Mouse (Mus musculus): ENCODE results near the gene Syt8. TPM values are rescaled to one million over a fixed set of nuclear protein-coding genes. Genes with fewer than 3 reads are reported as not detected.

The Syt8 gene
- polyA plus RNA-seq, 1 experiment from 2014 or later = not detected

DNA sequence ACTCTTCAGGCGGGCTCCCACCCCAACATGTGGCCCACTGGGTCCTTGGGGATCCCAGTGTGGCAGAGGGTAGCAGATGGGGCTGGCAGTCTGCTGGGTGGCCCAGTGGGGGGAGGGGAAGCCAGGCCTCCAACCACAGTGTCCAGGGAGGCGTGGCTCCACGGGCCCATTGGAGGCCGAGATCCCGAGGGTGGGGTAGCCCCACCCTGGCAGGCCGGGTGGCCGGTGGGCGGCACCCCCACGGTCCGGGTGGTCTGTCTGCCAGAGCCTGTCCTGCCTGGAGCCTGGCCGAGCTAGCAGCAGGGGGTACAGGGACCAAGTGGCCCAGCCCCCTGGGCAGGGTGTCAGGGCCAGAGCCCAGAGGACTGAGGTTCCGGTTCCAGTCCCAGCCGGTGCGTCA lies 40.1 kb downstream of the Syt8 start:
- Histone ChIP-seq H3K27ac (replicated peaks; ENCODE audit: low read depth, low read length) (no peak overlapping the region), H3K4me2 (ENCODE audit: low read depth, low read length) (no peak overlapping the region), H3K4me3 (ENCODE audit: low read depth, low read length) (no peak overlapping the region), H3K9ac (replicated peaks; ENCODE audit: low read length) (no peak overlapping the region), H3K27me3 (ENCODE audit: control insufficient read depth, insufficient read depth, low read length) (no peaks in the 10 kb centered on the region; the same call in 1 of the 2 replicates), H3K36me3 (replicated peaks; ENCODE audit: control insufficient read depth, insufficient read depth, low read depth, low read length) (no peaks in the 10 kb centered on the region), H3K4me1 (ENCODE audit: control insufficient read depth, insufficient read depth, low read length) (peaks cover 12% of the 10 kb centered on the region), H3K9me3 (replicated peaks; ENCODE audit: control insufficient read depth, low read length) (no peaks in the 10 kb centered on the region)
- DNase-seq (ENCODE audit: low spot score) (no peak), ATAC-seq (replicated peaks; ENCODE audit: insufficient number of reproducible peaks, low FRiP score, low TSS enrichment, low read depth) (no peak)
- 77% methylated on average over 14 of the region's 14 CpGs for WGBS

DNA sequence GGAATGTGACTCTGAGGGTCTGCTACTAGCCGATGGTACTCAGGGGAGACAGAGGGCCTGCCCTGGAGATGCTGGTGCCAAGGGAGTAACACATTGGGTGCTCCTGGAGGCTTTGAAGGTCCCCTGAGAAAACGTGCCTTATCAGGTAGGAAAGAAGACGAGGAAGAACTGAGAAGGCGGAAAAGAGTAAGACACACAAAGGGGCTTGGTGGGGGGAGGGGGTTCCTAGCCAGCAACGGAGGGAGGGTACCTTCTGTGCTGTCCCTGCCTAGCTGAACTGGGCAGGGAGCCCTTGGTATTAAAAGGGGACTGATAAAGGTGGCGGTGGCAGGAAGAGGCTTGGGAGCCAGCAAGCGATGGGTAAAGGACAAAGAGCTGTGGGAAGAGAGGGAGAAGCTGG lies 41.0 kb downstream of the Syt8 start:
- no peak for DNase-seq (ENCODE audit: low spot score)
- WGBS = 72% methylated on average over 7 of the region's 7 CpGs
- H3K4me3 ChIP-seq (ENCODE audit: low read depth, low read length) = no peak overlapping the region
- H3K4me1 ChIP-seq (ENCODE audit: control insufficient read depth, insufficient read depth, low read length) = peaks cover 9% of the 10 kb centered on the region
- no peak overlapping the region for H3K27ac ChIP-seq (replicated peaks; ENCODE audit: low read depth, low read length)
- no peak for ATAC-seq (replicated peaks; ENCODE audit: insufficient number of reproducible peaks, low FRiP score, low TSS enrichment, low read depth)
- H3K9me3 ChIP-seq (replicated peaks; ENCODE audit: control insufficient read depth, low read length) = no peaks in the 10 kb centered on the region
- H3K36me3 ChIP-seq (replicated peaks; ENCODE audit: control insufficient read depth, insufficient read depth, low read depth, low read length) = no peaks in the 10 kb centered on the region
- no peaks in the 10 kb centered on the region; the same call in 1 of the 2 replicates for H3K27me3 ChIP-seq (ENCODE audit: control insufficient read depth, insufficient read depth, low read length)
- no peak overlapping the region for H3K9ac ChIP-seq (replicated peaks; ENCODE audit: low read length)
- no peak overlapping the region for H3K4me2 ChIP-seq (ENCODE audit: low read depth, low read length)

- DNase-seq (ENCODE audit: low spot score) (no peak), ATAC-seq (replicated peaks; ENCODE audit: insufficient number of reproducible peaks, low FRiP score, low TSS enrichment, low read depth) (no peak)
- Histone ChIP-seq H3K4me3 (ENCODE audit: low read depth, low read length) (no peak overlapping the region), H3K4me2 (ENCODE audit: low read depth, low read length) (no peak overlapping the region), H3K4me1 (ENCODE audit: control insufficient read depth, insufficient read depth, low read length) (peaks cover 15% of the 10 kb centered on the region), H3K27me3 (ENCODE audit: control insufficient read depth, insufficient read depth, low read length) (no peaks in the 10 kb centered on the region; the same call in 1 of the 2 replicates), H3K27ac (replicated peaks; ENCODE audit: low read depth, low read length) (no peak overlapping the region), H3K36me3 (replicated peaks; ENCODE audit: control insufficient read depth, insufficient read depth, low read depth, low read length) (no peaks in the 10 kb centered on the region), H3K9me3 (replicated peaks; ENCODE audit: control insufficient read depth, low read length) (no peaks in the 10 kb centered on the region), H3K9ac (replicated peaks; ENCODE audit: low read length) (no peak overlapping the region; the same call in 1 of the 2 replicates)
- WGBS = 90% methylated on average over 5 of the region's 5 CpGs
Measured at GRCm38 (mm10) chr7:142476271-142476670, 41.6 kb downstream of the Syt8 start.

GRCm38 (mm10) chr7:142476795-142477452 lies 42.3 kb downstream of the Syt8 start:
- H3K27ac ChIP-seq (replicated peaks; ENCODE audit: low read depth, low read length) = no peak overlapping the region
- peaks cover 15% of the 10 kb centered on the region for H3K4me1 ChIP-seq (ENCODE audit: control insufficient read depth, insufficient read depth, low read length)
- H3K27me3 ChIP-seq (ENCODE audit: control insufficient read depth, insufficient read depth, low read length) = no peaks in the 10 kb centered on the region; the same call in 1 of the 2 replicates
- H3K4me3 ChIP-seq (ENCODE audit: low read depth, low read length) = no peak overlapping the region
- no peak for ATAC-seq (replicated peaks; ENCODE audit: insufficient number of reproducible peaks, low FRiP score, low TSS enrichment, low read depth)
- WGBS = 87% methylated on average over 13 of the region's 13 CpGs
- no peak overlapping the region for H3K4me2 ChIP-seq (ENCODE audit: low read depth, low read length)
- H3K9me3 ChIP-seq (replicated peaks; ENCODE audit: control insufficient read depth, low read length) = no peaks in the 10 kb centered on the region
- no peaks in the 10 kb centered on the region for H3K36me3 ChIP-seq (replicated peaks; ENCODE audit: control insufficient read depth, insufficient read depth, low read depth, low read length)
- no peak overlapping the region for H3K9ac ChIP-seq (replicated peaks; ENCODE audit: low read length)
- DNase-seq (ENCODE audit: low spot score) = no peak

DNA sequence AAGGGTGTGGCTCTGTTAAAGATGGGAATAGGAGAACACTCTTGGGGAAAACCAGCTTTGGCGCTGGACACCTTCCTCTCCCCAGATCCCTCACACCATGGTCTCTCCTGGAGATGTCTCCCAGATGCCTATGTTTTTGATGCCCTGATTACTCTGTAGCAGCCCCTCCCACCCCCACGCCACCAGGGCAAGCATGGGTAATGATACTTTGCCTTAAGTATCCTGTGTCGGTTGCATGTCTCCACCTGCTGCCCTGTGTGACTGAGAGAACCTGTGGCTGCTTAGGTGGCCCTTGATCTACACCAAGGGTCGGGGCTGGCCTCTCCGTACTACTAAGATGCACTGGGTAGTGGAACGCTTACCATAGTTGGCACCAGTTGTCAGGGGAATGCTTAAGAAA lies 43.4 kb downstream of the Syt8 start:
- no peak for DNase-seq (ENCODE audit: low spot score)
- H3K27ac ChIP-seq (replicated peaks; ENCODE audit: low read depth, low read length) = no peak overlapping the region

DNA sequence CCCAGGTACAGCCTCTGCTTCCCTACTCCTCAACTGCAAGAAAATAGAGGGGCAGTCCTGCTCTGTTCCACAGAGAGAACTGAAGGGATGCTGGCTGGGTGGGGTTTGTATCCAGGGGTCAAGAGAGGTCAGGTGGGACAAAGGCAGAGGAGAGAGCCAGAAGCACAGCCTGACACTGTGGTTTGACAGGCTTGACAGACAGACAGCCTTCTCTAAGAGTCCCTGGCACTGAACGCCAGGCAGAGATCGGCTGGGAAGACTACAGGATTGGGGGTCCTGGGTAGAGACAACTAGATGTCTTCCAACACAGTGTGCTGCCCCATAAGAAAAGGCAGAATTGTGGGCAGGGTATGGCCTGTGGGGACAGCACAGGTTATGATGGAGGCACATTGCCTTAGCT lies 43.9 kb downstream of the Syt8 start:
- Histone ChIP-seq H3K4me3 (ENCODE audit: low read depth, low read length) (no peak overlapping the region), H3K4me2 (ENCODE audit: low read depth, low read length) (no peak overlapping the region), H3K9me3 (replicated peaks; ENCODE audit: control insufficient read depth, low read length) (no peaks in the 10 kb centered on the region), H3K9ac (replicated peaks; ENCODE audit: low read length) (no peak overlapping the region), H3K4me1 (ENCODE audit: control insufficient read depth, insufficient read depth, low read length) (peaks cover 23% of the 10 kb centered on the region), H3K27me3 (ENCODE audit: control insufficient read depth, insufficient read depth, low read length) (no peaks in the 10 kb centered on the region; the same call in 1 of the 2 replicates), H3K27ac (replicated peaks; ENCODE audit: low read depth, low read length) (no peak overlapping the region), H3K36me3 (replicated peaks; ENCODE audit: control insufficient read depth, insufficient read depth, low read depth, low read length) (no peaks in the 10 kb centered on the region)
- ATAC-seq (replicated peaks; ENCODE audit: insufficient number of reproducible peaks, low FRiP score, low TSS enrichment, low read depth) (no peak), DNase-seq (ENCODE audit: low spot score) (no peak)
- 43% methylated on average over 2 of the region's 2 CpGs for WGBS

More for the DNA sequence above, 43.4 kb downstream of the Syt8 start:
- ATAC-seq (replicated peaks; ENCODE audit: insufficient number of reproducible peaks, low FRiP score, low TSS enrichment, low read depth) = no peak
- Histone ChIP-seq H3K4me2 (ENCODE audit: low read depth, low read length) (no peak overlapping the region), H3K9me3 (replicated peaks; ENCODE audit: control insufficient read depth, low read length) (no peaks in the 10 kb centered on the region), H3K36me3 (replicated peaks; ENCODE audit: control insufficient read depth, insufficient read depth, low read depth, low read length) (no peaks in the 10 kb centered on the region), H3K27me3 (ENCODE audit: control insufficient read depth, insufficient read depth, low read length) (no peaks in the 10 kb centered on the region; the same call in 1 of the 2 replicates), H3K9ac (replicated peaks; ENCODE audit: low read length) (no peak overlapping the region), H3K4me1 (ENCODE audit: control insufficient read depth, insufficient read depth, low read length) (peaks cover 22% of the 10 kb centered on the region), H3K4me3 (ENCODE audit: low read depth, low read length) (no peak overlapping the region)
- WGBS = 86% methylated on average over 6 of the region's 6 CpGs

GRCm38 (mm10) chr7:142479307-142479706 lies 44.7 kb downstream of the Syt8 start:
- Histone ChIP-seq H3K36me3 (replicated peaks; ENCODE audit: control insufficient read depth, insufficient read depth, low read depth, low read length) (no peaks in the 10 kb centered on the region), H3K4me3 (ENCODE audit: low read depth, low read length) (no peak overlapping the region), H3K27me3 (ENCODE audit: control insufficient read depth, insufficient read depth, low read length) (no peaks in the 10 kb centered on the region; the same call in 1 of the 2 replicates), H3K4me1 (ENCODE audit: control insufficient read depth, insufficient read depth, low read length) (peaks cover 23% of the 10 kb centered on the region), H3K27ac (replicated peaks; ENCODE audit: low read depth, low read length) (no peak overlapping the region), H3K9ac (replicated peaks; ENCODE audit: low read length) (no peak overlapping the region), H3K9me3 (replicated peaks; ENCODE audit: control insufficient read depth, low read length) (no peaks in the 10 kb centered on the region), H3K4me2 (ENCODE audit: low read depth, low read length) (no peak overlapping the region)
- ATAC-seq (replicated peaks; ENCODE audit: insufficient number of reproducible peaks, low FRiP score, low TSS enrichment, low read depth) = no peak
- no peak for DNase-seq (ENCODE audit: low spot score)

GRCm38 (mm10) chr7:142479886-142480285 lies 45.2 kb downstream of the Syt8 start:
- H3K27me3 ChIP-seq (ENCODE audit: control insufficient read depth, insufficient read depth, low read length) = no peaks in the 10 kb centered on the region; the same call in 1 of the 2 replicates
- H3K4me2 ChIP-seq (ENCODE audit: low read depth, low read length) = no peak overlapping the region
- no peaks in the 10 kb centered on the region for H3K36me3 ChIP-seq (replicated peaks; ENCODE audit: control insufficient read depth, insufficient read depth, low read depth, low read length)
- DNase-seq (ENCODE audit: low spot score) (no peak), ATAC-seq (replicated peaks; ENCODE audit: insufficient number of reproducible peaks, low FRiP score, low TSS enrichment, low read depth) (no peak)
- WGBS = 96% methylated on average over 3 of the region's 3 CpGs
- peaks cover 23% of the 10 kb centered on the region for H3K4me1 ChIP-seq (ENCODE audit: control insufficient read depth, insufficient read depth, low read length)
- no peaks in the 10 kb centered on the region for H3K9me3 ChIP-seq (replicated peaks; ENCODE audit: control insufficient read depth, low read length)
- H3K27ac ChIP-seq (replicated peaks; ENCODE audit: low read depth, low read length) = no peak overlapping the region
- no peak overlapping the region for H3K4me3 ChIP-seq (ENCODE audit: low read depth, low read length)
- no peak overlapping the region; the same call in 1 of the 2 replicates for H3K9ac ChIP-seq (replicated peaks; ENCODE audit: low read length)
